Mouse (Mus musculus) sigmoid colon, adult 10 weeks (tissue): ENCODE measurements around the gene Olfr215. TPM values are rescaled to one million over a fixed set of nuclear protein-coding genes. Genes with fewer than 3 reads are reported as not detected.

Experiments used
- polyA plus RNA-seq: library from polyadenylated mRNA; stranded (reverse); fragments of 350-450 nt; fragmentation: Illumina TruSeq; extraction: RNeasy Lipid Tissue Mini Kit (QIAGEN cat#74804); gene quantifications from one replicate; pipeline ENCODE4 v1.2.3, GENCODE M21; 2014; ENCODE audit warnings: low read depth, low replicate concordance

The Olfr215 gene
- not detected for polyA plus RNA-seq

DNA sequence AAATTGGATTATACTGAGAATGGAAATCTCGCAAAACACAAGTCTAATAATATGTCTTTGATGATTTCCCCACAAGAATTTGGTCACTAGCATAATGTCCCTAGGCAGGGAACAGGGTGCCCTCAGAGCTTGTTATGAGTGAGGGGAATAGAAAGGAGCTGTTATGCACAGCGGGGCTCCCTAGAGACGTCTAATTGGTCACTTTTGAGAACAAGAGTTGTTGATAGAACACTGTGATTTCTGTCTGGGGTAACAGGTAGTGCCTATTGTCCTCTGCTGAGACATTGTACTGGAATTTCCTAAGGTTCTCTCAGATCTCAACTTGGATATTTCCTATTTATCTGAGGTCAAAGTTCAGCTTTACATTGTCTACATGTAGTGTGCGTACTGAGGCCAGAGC lies at the start of gene Olfr215:
Gene Olfr215, minus strand, starts transcription at position 101 of the 400 bp plus-strand sequence.

GRCm38 (mm10) chr6:116628539-116629171 lies 44.7 kb upstream of the Olfr215 start, which contains the start of gene Zfp422:
TSS of gene Zfp422 (minus strand) at chr6:116628999.

DNA sequence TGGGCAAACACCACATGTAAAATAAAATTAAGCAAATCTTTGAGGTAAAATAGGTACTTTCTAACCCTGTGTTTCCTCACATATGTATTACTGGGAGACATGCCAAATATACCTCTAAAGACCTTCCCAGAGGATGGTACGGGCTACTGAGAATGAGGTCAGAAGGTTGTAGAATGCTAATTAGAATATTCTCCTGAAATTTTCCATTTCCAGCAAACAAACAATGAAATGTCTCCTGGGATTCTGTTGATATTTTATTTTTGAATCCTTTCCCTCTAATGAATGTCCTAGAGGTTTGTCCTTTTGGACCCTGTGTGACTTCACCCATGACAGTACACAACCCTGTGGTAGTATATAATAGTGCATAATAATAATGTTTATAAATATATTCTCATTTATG lies 30.1 kb downstream of the Olfr215 start, which contains the start of gene Olfr214:
Gene Olfr214, plus strand, starts transcription at position 301 of the 400 bp plus-strand sequence.

GRCm38 (mm10) chr6:116550841-116551240 lies 33.2 kb downstream of the Olfr215 start, which contains the start of gene Gm5580:
TSS of gene Gm5580 (plus strand) at chr6:116551141.

DNA sequence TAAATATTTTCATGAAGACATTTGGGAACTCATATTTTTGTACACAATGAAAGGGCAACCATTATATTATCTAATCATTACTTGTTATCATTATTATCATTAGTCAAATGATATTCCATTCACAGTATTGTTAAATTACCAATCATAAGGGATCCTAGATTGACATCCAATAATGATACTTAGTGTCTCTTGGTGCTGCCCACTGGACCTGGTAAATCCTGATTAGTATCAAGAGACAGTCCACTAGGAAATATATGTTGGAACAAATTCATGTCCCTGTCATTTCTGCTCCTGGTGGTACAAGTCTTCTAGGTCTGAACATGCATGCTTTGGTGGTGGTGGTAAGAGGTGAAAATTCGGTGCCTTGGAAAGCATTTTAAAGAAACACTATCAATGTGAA lies 45.8 kb downstream of the Olfr215 start, which contains the start of gene Olfr213:
Gene Olfr213, plus strand, starts transcription at position 301 of the 400 bp plus-strand sequence.

Other genes starting within 250 kb of the Olfr215 start
- 149 TPM for gene March8, start 246.2 kb downstream of the Olfr215 start, polyA plus RNA-seq
- gene Alox5, start 123.0 kb downstream of the Olfr215 start, polyA plus RNA-seq: 1.5 TPM
- gene Olfr211, start 95.1 kb downstream of the Olfr215 start, polyA plus RNA-seq: not detected
- gene Olfr212, start 77.7 kb downstream of the Olfr215 start, polyA plus RNA-seq: not detected
- not detected for gene Olfr213, start 45.7 kb downstream of the Olfr215 start, polyA plus RNA-seq
- not detected for gene Gm5580, start 33.1 kb downstream of the Olfr215 start, polyA plus RNA-seq
- gene Olfr214, start 30.0 kb downstream of the Olfr215 start, polyA plus RNA-seq: not detected
- gene Zfp422, start 44.8 kb upstream of the Olfr215 start, polyA plus RNA-seq: 69.3 TPM
- gene Depp1, start 66.4 kb upstream of the Olfr215 start, polyA plus RNA-seq: not detected
- 10.9 TPM for gene Rassf4, start 89.8 kb upstream of the Olfr215 start, polyA plus RNA-seq
- gene Tmem72, start 132.7 kb upstream of the Olfr215 start, polyA plus RNA-seq: 0.03 TPM